Comparison of ENCODE assay signal across 17 mouse cellular contexts in genomic region chr8:11457278-11457677, GRCm38 (mm10). TPM values are rescaled to one million over a fixed set of nuclear protein-coding genes. Genes with fewer than 3 reads are reported as not detected.
DNase-seq lines count a peak whose midpoint lies in the region; ATAC-seq and TF ChIP-seq lines count a peak whose summit lies in the region.
"Had no signal": no experiment of that assay in that cellular context is flagged by ENCODE, and none has a peak within 500 bp of the region (broad histone marks: within the 10 kb centered on the region; RNA-seq: fewer than 3 reads in every experiment).

No protein-coding gene starts in this region.

- H3K4me1 ChIP-seq in heart, embryonic 16.5 days (ENCODE audit: control insufficient read depth, insufficient read depth, low read length), result peaks cover 43% of the 10 kb centered on the region
- H3K4me1 ChIP-seq in kidney, postnatal 0 days (replicated peaks; ENCODE audit: insufficient read depth, low read length), result peaks cover 32% of the 10 kb centered on the region
- peaks cover 18% of the 10 kb centered on the region for H3K4me1 ChIP-seq in midbrain, embryonic 11.5 days (ENCODE audit: control insufficient read depth, insufficient read depth, low read length)
- peaks cover 47% of the 10 kb centered on the region for H3K4me1 ChIP-seq in midbrain, embryonic 10.5 days
- H3K4me1 ChIP-seq in liver, postnatal 0 days (ENCODE audit: insufficient read depth), result peaks cover 31% of the 10 kb centered on the region

- no peak for TF ChIP-seq EP300 in liver, postnatal 0 days (IDR thresholded peaks at IDR 0.05; ENCODE audit: low read depth)

- TF ChIP-seq CTCF in kidney, postnatal 0 days (IDR thresholded peaks at IDR 0.05; ENCODE audit: low read depth), result no peak
- TF ChIP-seq CTCF in liver, postnatal 0 days (IDR thresholded peaks at IDR 0.05; ENCODE audit: low read depth), result no peak

- 43% methylated on average over 3 of the region's 3 CpGs for WGBS in heart, embryonic 16.5 days
- 59% methylated on average over 3 of the region's 3 CpGs for WGBS in kidney, postnatal 0 days
- 84% methylated on average over 3 of the region's 3 CpGs for WGBS in midbrain, embryonic 11.5 days
- 86% methylated on average over 3 of the region's 3 CpGs for WGBS in midbrain, embryonic 10.5 days
- WGBS in liver, postnatal 0 days (ENCODE audit: insufficient replicate concordance), result 79% methylated on average over 3 of the region's 3 CpGs

- H3K27ac ChIP-seq in heart, embryonic 16.5 days (ENCODE audit: low read length), result peak overlapping the region; percentile 78
- H3K27ac ChIP-seq in kidney, postnatal 0 days, result peak overlapping the region; percentile 90
- no peak overlapping the region for H3K27ac ChIP-seq in midbrain, embryonic 11.5 days (ENCODE audit: low read depth, low read length)
- no peak overlapping the region for H3K27ac ChIP-seq in midbrain, embryonic 10.5 days (replicated peaks)
- H3K27ac ChIP-seq in liver, postnatal 0 days (ENCODE audit: low read depth), result peak overlapping the region; percentile 90
- H3K27ac ChIP-seq: hindbrain, postnatal 0 days; limb, embryonic 15.5 days; midbrain, embryonic 15.5 days had no signal

- H3K4me3 ChIP-seq in heart, embryonic 16.5 days (ENCODE audit: low read length), result no peak overlapping the region
- no peak overlapping the region for H3K4me3 ChIP-seq in kidney, postnatal 0 days (replicated peaks; ENCODE audit: low read depth, low read length)
- no peak overlapping the region for H3K4me3 ChIP-seq in midbrain, embryonic 11.5 days (ENCODE audit: low read depth, low read length)
- no peak overlapping the region for H3K4me3 ChIP-seq in midbrain, embryonic 10.5 days
- H3K4me3 ChIP-seq in liver, postnatal 0 days (ENCODE audit: low read depth, low read length), result no peak overlapping the region
- H3K4me3 ChIP-seq: limb, embryonic 15.5 days; midbrain, embryonic 15.5 days had no signal

- 0 out of 2 replicates have a peak overlapping the region, but pooled peaks have one; percentile 39 for H3K9ac ChIP-seq in heart, embryonic 16.5 days (ENCODE audit: low read length)
- no peak overlapping the region for H3K9ac ChIP-seq in kidney, postnatal 0 days (ENCODE audit: low read depth, low read length)
- H3K9ac ChIP-seq in midbrain, embryonic 11.5 days (ENCODE audit: low read length), result no peak overlapping the region
- peak overlapping the region; percentile 39; the same call in 1 of the 2 replicates for H3K9ac ChIP-seq in liver, postnatal 0 days (replicated peaks)
- H3K9ac ChIP-seq: limb, embryonic 15.5 days; midbrain, embryonic 15.5 days had no signal

- no peaks in the 10 kb centered on the region for H3K9me3 ChIP-seq in heart, embryonic 16.5 days (replicated peaks; ENCODE audit: control insufficient read depth, low read length)
- no peaks in the 10 kb centered on the region for H3K9me3 ChIP-seq in kidney, postnatal 0 days (replicated peaks; ENCODE audit: low read length)
- no peaks in the 10 kb centered on the region for H3K9me3 ChIP-seq in midbrain, embryonic 11.5 days (ENCODE audit: control insufficient read depth, low read length)
- H3K9me3 ChIP-seq in midbrain, embryonic 10.5 days (replicated peaks), result peaks cover 5% of the 10 kb centered on the region; the same call in 1 of the 2 replicates
- H3K9me3 ChIP-seq in liver, postnatal 0 days (ENCODE audit: low read length), result no peaks in the 10 kb centered on the region
- H3K9me3 ChIP-seq: G1E; limb, embryonic 15.5 days; midbrain, embryonic 15.5 days had no signal

- no peak overlapping the region for H3K4me2 ChIP-seq in heart, embryonic 16.5 days (ENCODE audit: low read depth, low read length)
- no peak overlapping the region for H3K4me2 ChIP-seq in kidney, postnatal 0 days (ENCODE audit: low read length)
- no peak overlapping the region for H3K4me2 ChIP-seq in midbrain, embryonic 11.5 days
- no peak overlapping the region for H3K4me2 ChIP-seq in liver, postnatal 0 days (ENCODE audit: low read depth, low read length)
- H3K4me2 ChIP-seq: limb, embryonic 15.5 days; midbrain, embryonic 15.5 days had no signal

- H3K36me3 ChIP-seq in heart, embryonic 16.5 days (ENCODE audit: control insufficient read depth, insufficient read depth), result 0 out of 2 replicates have a peak, but pooled peaks cover 3% of the 10 kb centered on the region
- no peaks in the 10 kb centered on the region for H3K36me3 ChIP-seq in kidney, postnatal 0 days (ENCODE audit: insufficient read depth, low read length)
- no peaks in the 10 kb centered on the region for H3K36me3 ChIP-seq in midbrain, embryonic 11.5 days (ENCODE audit: control insufficient read depth, insufficient read depth, low read length)
- H3K36me3 ChIP-seq in midbrain, embryonic 10.5 days, result no peaks in the 10 kb centered on the region
- 0 out of 2 replicates have a peak, but pooled peaks cover 3% of the 10 kb centered on the region for H3K36me3 ChIP-seq in liver, postnatal 0 days (replicated peaks; ENCODE audit: insufficient read depth, low read length)
- H3K36me3 ChIP-seq: G1E; limb, embryonic 15.5 days; midbrain, embryonic 15.5 days had no signal

- no peak for DNase-seq in heart, adult 8-10 months (ENCODE audit: low spot score)
- peak; percentile 52 for DNase-seq in kidney, postnatal 0 days (ENCODE audit: low spot score)
- DNase-seq in kidney, postnatal 10 days, result no peak
- DNase-seq in midbrain, embryonic 11.5 days (ENCODE audit: low spot score, missing footprints), result peak; percentile 33
- no peak for DNase-seq in midbrain, embryonic 10.5 days (ENCODE audit: low spot score)
- DNase-seq in liver, postnatal 0 days, result no peak
- DNase-seq: adrenal gland, adult 2 months; cerebellum, adult 11 months; cerebellum, postnatal 25 days; gastrocnemius, postnatal 25 days; layer of hippocampus, postnatal 36 days had no signal

- ATAC-seq in heart, embryonic 16.5 days (replicated peaks; ENCODE audit: extremely low read depth, insufficient read depth, low FRiP score), result no peak
- ATAC-seq in kidney, postnatal 0 days (replicated peaks; ENCODE audit: low FRiP score, low read depth), result no peak
- ATAC-seq in midbrain, embryonic 11.5 days (ENCODE audit: low FRiP score), result no peak
- ATAC-seq in liver, postnatal 0 days, result no peak
- ATAC-seq in CD4-positive, CD25-positive, alpha-beta regulatory T cell, adult 4 months, result no peak
- ATAC-seq: midbrain, embryonic 15.5 days had no signal

- H3K27me3 ChIP-seq in heart, embryonic 16.5 days (ENCODE audit: control insufficient read depth, insufficient read depth, low read length), result no peaks in the 10 kb centered on the region
- no peaks in the 10 kb centered on the region for H3K27me3 ChIP-seq in kidney, postnatal 0 days (ENCODE audit: insufficient read depth, low read length)
- H3K27me3 ChIP-seq in midbrain, embryonic 11.5 days (ENCODE audit: control insufficient read depth, insufficient read depth, low read length), result no peaks in the 10 kb centered on the region
- H3K27me3 ChIP-seq in midbrain, embryonic 10.5 days (ENCODE audit: low read depth, poor library complexity, severe bottlenecking), result peaks cover 7% of the 10 kb centered on the region; the same call in 1 of the 2 replicates
- H3K27me3 ChIP-seq in liver, postnatal 0 days (ENCODE audit: insufficient read depth, low read length), result no peaks in the 10 kb centered on the region
- H3K27me3 ChIP-seq: limb, embryonic 15.5 days; midbrain, embryonic 15.5 days had no signal

RNA-seq across cellular contexts. Expression of gene Rab20, which starts 21.2 kb away (rescaled TPM):
- 44.7 and 47.8 TPM in 2 replicates for polyA plus RNA-seq in heart, embryonic 16.5 days (2015; fragmentation: Nextera tagmentation; extraction: Ambion mirVana)
- total RNA-seq in heart, adult 8-10 months (2022), result 10 to 100 TPM; 21.9 to 36.4 (median 28.1) TPM
- 44.3 and 48.0 TPM in 2 replicates for polyA plus RNA-seq in kidney, postnatal 0 days (2015; fragmentation: Nextera tagmentation; extraction: Ambion mirVana)
- polyA plus RNA-seq in midbrain, embryonic 11.5 days (2014; fragmentation: Nextera tagmentation; extraction: Ambion mirVana), result 0.63 and 0.65 TPM in 2 replicates
- polyA plus RNA-seq in midbrain, embryonic 10.5 days (2016; fragmentation: Nextera tagmentation; extraction: Ambion mirVana), result 0.60 and 1.3 TPM in 2 replicates
- polyA plus RNA-seq in liver, postnatal 0 days (2015; fragmentation: Nextera tagmentation; extraction: Ambion mirVana), result 10.7 and 11.1 TPM in 2 replicates
- 10 to 100 TPM; 12.0 to 12.8 TPM for polyA plus RNA-seq in CD4-positive, CD25-positive, alpha-beta regulatory T cell, adult 4 months (2017; shearing (Covaris generic))
- total RNA-seq: G1E had no signal
- polyA plus RNA-seq: G1E had no signal

RNA-seq across cellular contexts. Expression of gene Naxd, which starts 40.0 kb away (rescaled TPM):
- polyA plus RNA-seq in heart, embryonic 16.5 days (2015; fragmentation: Nextera tagmentation; extraction: Ambion mirVana), result 90.8 and 93.1 TPM in 2 replicates
- total RNA-seq in heart, adult 8-10 months (2022), result 10 to 100 TPM; 30.7 to 35.3 (median 32.1) TPM
- 111 and 115 TPM in 2 replicates for polyA plus RNA-seq in kidney, postnatal 0 days (2015; fragmentation: Nextera tagmentation; extraction: Ambion mirVana)
- 94.2 and 94.8 TPM in 2 replicates for polyA plus RNA-seq in midbrain, embryonic 11.5 days (2014; fragmentation: Nextera tagmentation; extraction: Ambion mirVana)
- 114 and 116 TPM in 2 replicates for polyA plus RNA-seq in midbrain, embryonic 10.5 days (2016; fragmentation: Nextera tagmentation; extraction: Ambion mirVana)
- 46.7 and 47.1 TPM in 2 replicates for polyA plus RNA-seq in liver, postnatal 0 days (2015; fragmentation: Nextera tagmentation; extraction: Ambion mirVana)
- polyA plus RNA-seq in CD4-positive, CD25-positive, alpha-beta regulatory T cell, adult 4 months (2017; shearing (Covaris generic)), result 10 to 100 TPM; 56.4 to 77.8 TPM

Comparison
In these comparisons a context has a peak if more than half of its experiments do, and no peak if none do; other contexts are left out.
1. DNase-seq: peak in kidney, postnatal 0 days (single experiment) and midbrain, embryonic 11.5 days (single experiment); none in heart, adult 8-10 months (single experiment), kidney, postnatal 10 days (single experiment), midbrain, embryonic 10.5 days (single experiment) and liver, postnatal 0 days (single experiment).
2. H3K27ac ChIP-seq: peak in heart, embryonic 16.5 days (single experiment), kidney, postnatal 0 days (single experiment) and liver, postnatal 0 days (single experiment); none in midbrain, embryonic 11.5 days (single experiment) and midbrain, embryonic 10.5 days (single experiment).
3. H3K9ac ChIP-seq: peak in heart, embryonic 16.5 days (single experiment) and liver, postnatal 0 days (single experiment); none in kidney, postnatal 0 days (single experiment) and midbrain, embryonic 11.5 days (single experiment).